Mouse (Mus musculus): ENCODE data around the gene Gdpd2.

Gene Gdpd2

DNA sequence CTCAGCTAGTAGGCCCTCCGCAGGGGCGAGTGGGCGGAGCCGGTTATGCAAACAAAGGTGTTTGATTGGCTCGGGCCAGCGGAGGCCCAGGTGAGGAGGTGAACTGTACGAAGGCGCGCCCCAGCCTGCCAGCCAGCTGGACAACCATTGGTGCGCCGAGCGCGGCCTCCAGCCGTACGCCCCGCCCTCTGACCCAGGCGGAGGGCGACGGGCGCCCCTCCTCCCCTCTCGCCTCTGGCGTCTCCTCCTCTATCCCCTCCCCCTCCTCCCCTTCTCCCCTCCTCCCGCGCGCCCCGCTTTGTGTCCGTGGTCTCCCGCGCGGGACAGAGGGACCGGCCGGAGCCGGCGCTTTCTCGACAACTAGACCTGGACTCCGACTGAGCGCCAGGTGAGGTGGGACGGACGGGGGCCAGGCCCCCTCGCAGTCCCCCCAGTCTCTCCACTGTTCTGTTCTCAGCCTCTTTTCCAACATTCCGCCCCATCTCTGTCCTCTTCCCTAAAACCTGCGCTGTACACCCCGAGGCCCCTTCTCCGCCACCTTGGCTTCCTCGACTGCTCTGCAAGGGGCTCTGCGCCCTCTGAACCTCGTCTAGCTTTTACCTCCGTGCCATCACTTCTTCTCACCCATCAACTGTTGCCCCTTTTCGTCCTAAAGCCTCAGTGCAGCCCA, 47.4 kb downstream of the Gdpd2 start:
- DNase-seq (ENCODE audit: inconsistent age in 2 of 2, low spot score in 1 of 2), result peak; percentile 87 to 88

DNA sequence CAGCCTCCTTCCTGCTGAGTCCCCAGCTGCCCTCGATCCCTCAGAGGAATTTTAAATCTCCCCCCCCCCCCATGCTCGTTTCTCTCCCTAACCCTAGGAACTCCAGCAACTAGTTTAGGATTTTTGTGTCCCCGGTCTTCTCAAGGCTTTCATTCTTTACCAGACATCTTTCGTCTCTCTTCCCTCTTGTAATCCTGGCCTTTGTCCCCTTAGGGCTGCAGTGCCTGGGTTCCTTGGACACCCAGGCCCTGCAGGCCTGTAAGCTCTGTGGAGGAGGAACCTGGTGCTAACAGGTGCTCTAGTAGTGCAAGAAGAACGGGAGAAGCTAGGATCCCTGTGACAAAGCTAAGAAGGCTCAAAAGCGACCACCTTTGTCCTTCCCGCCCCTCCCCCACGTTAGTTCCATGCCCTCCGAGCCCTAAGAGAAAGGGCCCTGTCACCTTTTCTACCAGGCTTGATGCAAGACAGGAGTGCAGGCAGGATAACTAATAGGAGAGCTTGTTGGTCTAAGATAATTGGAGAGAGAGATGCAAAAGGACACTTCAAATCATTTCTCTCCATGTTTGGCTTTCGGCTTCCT, 48.1 kb downstream of the Gdpd2 start:
- DNase-seq (ENCODE audit: inconsistent age in 2 of 2, low spot score in 1 of 2), result peak in 1 of 2 experiments; percentile 61

DNA sequence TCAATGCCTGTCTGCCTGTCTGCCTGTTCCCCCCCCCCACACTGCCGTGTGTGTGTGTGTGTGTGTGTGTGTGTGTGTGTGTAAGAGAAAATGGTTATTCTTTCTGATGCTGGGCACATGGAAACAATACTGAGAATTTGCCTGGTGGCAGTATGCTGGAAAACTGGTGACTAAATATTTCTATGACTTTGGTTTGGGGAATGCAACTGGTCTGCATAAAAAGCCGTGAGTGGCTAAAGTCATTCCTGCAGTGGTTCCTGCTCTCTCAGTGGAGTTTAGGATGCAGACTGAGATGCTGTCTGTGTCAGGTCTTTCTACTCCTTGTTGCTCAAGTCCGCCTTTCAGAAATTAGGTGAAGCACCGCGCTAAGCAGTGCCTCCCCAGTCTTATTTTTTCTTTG, 48.7 kb downstream of the Gdpd2 start:
- peak in 1 of 2 experiments; percentile 61 for DNase-seq (ENCODE audit: inconsistent age in 2 of 2, low spot score in 1 of 2)
